Mouse (Mus musculus) cerebellum, adult 2 months (tissue): ENCODE data around the gene Coro2a.

Source experiments
- CTCF ChIP-seq: fragments of 200-500 bp; IDR thresholded peaks from 2 replicates; pipeline ENCODE4 v1.5.1; 2011; ENCODE audit warnings: low read depth, mild to moderate bottlenecking, control low read depth, low read length, moderate library complexity, borderline replicate concordance; ENCODE audit not compliant: insufficient read depth
- POLR2A ChIP-seq: fragments of 200-500 bp; IDR thresholded peaks from 2 replicates; pipeline ENCODE4 v1.6.1; 2011; ENCODE audit warnings: low read length, control low read depth, borderline replicate concordance; ENCODE audit not compliant: insufficient read depth

GRCm38 (mm10) chr4:46600473-46601257 is 1.3 kb downstream of the Coro2a start:
- no peak for TF ChIP-seq CTCF
- TF ChIP-seq POLR2A: no peak
